Mouse (Mus musculus) forebrain, embryonic 14.5 days (tissue): ENCODE results near the gene B4galnt1. TPM values are rescaled to one million over a fixed set of nuclear protein-coding genes. Genes with fewer than 3 reads are reported as not detected.

ENCODE experiments used
- ATAC-seq: fragments of 200-750 bp; cut with Nextera tagmentation; 2 replicates; pipeline ENCODE4 v1.8.0; 2017; ENCODE audit warnings: mild to moderate bottlenecking, moderate library complexity
- DNase-seq: peaks from one replicate; pipeline ENCODE4 v3.0.0-alpha.2; 2015; ENCODE audit warnings: low spot score
- H3K27ac ChIP-seq: fragments of 300-500 bp; sonication (generic); 2 replicates; pipeline ENCODE4 v1.5.1; 2014; ENCODE audit warnings: low read depth, mild to moderate bottlenecking, control low read depth, low read length, moderate library complexity
- H3K27me3 ChIP-seq: fragments of 300-500 bp; sonication (generic); replicated peaks from 2 replicates; pipeline ENCODE4 v1.6.1; 2014; ENCODE audit warnings: low read length, control low read depth, mixed read lengths; ENCODE audit not compliant: control insufficient read depth, insufficient read depth
- H3K36me3 ChIP-seq: fragments of 300-500 bp; sonication (generic); 2 replicates; pipeline ENCODE4 v1.6.1; 2014; ENCODE audit warnings: low read length, control low read depth; ENCODE audit not compliant: control insufficient read depth, insufficient read depth
- H3K4me1 ChIP-seq: fragments of 300-500 bp; sonication (generic); 2 replicates; pipeline ENCODE4 v1.6.1; 2014; ENCODE audit warnings: antibody characterized with exemption, low read length, control low read depth; ENCODE audit not compliant: control insufficient read depth, insufficient read depth
- H3K4me2 ChIP-seq: fragments of 300-500 bp; sonication (generic); 2 replicates; pipeline ENCODE4 v1.6.1; 2014; ENCODE audit warnings: mild to moderate bottlenecking, control low read depth, low read length
- H3K4me3 ChIP-seq: fragments of 300-500 bp; sonication (generic); 2 replicates; pipeline ENCODE4 v1.5.1; 2014; ENCODE audit warnings: low read depth, low read length, control low read depth
- H3K9ac ChIP-seq: fragments of 300-500 bp; sonication (generic); 2 replicates; pipeline ENCODE4 v1.6.1; 2014; ENCODE audit warnings: mild to moderate bottlenecking, low read length, control low read depth, moderate library complexity
- H3K9me3 ChIP-seq: fragments of 300-500 bp; sonication (generic); replicated peaks from 2 replicates; pipeline ENCODE4 v1.6.1; 2016; ENCODE audit warnings: low read length, control low read depth, mixed read lengths; ENCODE audit not compliant: control insufficient read depth
- WGBS: fragments of 180-500 bp; shearing (Covaris S2); extraction: QIAGEN DNeasy Blood & Tissue Kit; methylation state at CpG from one replicate; pipeline ENCODE4 v1.1.7; 2014; 5-methylcytosine and 5-hydroxymethylcytosine counted together
- polyA plus RNA-seq: library from polyadenylated mRNA; unstranded; fragments of >200 nt; fragmentation: Nextera tagmentation; extraction: Ambion mirVana; gene quantifications from 2 replicates; pipeline ENCODE4 v1.2.1, GENCODE M21; 2014

B4galnt1 gene
- polyA plus RNA-seq, 1 experiment from 2014 or later, result 30.7 TPM

DNA sequence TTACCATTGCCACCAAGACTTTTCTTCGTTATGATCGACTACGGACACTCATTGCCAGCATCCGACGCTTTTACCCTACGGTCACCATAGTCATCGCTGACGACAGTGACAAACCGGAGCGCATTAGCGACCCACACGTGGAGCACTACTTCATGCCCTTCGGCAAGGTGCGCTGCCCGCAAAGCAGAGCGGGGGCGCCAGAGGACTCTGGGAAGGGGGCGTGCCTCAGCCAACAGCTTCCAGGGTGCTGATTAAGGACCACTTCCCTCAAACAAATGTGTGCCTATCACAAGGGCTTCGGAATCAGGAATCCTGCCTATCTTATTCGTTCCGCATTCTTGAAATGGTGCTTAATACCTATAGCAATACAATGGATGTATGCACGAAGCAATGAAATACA, 5.0 kb downstream of the B4galnt1 start:
- Histone ChIP-seq H3K9ac (no peak overlapping the region), H3K9me3 (no peaks in the 10 kb centered on the region), H3K4me2 (peak overlapping the region; percentile 44), H3K4me3 (peak overlapping the region; percentile 19), H3K27ac (no peak overlapping the region), H3K36me3 (peaks cover 8% of the 10 kb centered on the region; the same call in 1 of the 2 replicates), H3K4me1 (no peaks in the 10 kb centered on the region; the same call in 1 of the 2 replicates), H3K27me3 (peaks cover 63% of the 10 kb centered on the region)
- DNase-seq (peak; percentile 46), ATAC-seq (no peak)
- WGBS, result 1% methylated on average over 22 of the region's 22 CpGs

GRCm38 (mm10) chr10:127170837-127171272, 5.8 kb downstream of the B4galnt1 start:
- Histone ChIP-seq H3K27ac (no peak overlapping the region), H3K9me3 (no peaks in the 10 kb centered on the region), H3K27me3 (peaks cover 57% of the 10 kb centered on the region), H3K36me3 (peaks cover 8% of the 10 kb centered on the region; the same call in 1 of the 2 replicates), H3K9ac (0 out of 2 replicates have a peak overlapping the region, but pooled peaks have one; percentile 9), H3K4me2 (peak overlapping the region; percentile 44), H3K4me1 (no peaks in the 10 kb centered on the region; the same call in 1 of the 2 replicates), H3K4me3 (peak overlapping the region; percentile 19)
- WGBS, result under 1% methylated on average over 29 of the region's 29 CpGs
- peak; percentile 74 for ATAC-seq
- DNase-seq, result peak; percentile 60

DNA sequence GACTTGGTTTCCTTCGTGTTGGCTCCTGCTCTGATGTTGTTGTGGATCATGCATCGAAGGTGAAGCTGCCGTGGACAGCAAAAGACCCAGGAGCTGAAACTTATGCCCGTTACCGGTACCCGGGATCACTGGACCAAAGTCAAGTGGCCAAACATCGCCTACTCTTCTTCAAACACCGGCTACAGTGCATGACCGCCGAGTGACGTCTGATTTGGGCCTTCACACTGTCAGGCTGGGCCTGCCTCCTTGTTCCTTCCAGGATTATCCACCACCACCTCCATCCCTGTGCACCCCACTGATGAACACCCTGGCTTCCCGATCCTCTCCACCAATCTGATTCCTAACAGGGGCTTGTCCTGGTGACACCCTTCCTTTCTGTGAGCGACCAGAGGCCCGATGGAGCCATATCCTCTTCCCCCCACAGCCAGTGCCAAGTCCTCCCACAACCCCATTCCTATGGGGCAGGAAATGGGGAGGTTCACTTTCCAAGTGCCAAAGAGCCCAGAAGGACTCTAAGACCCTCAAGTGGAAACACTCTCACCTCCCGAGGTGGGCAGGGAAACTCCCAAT, 6.7 kb downstream of the B4galnt1 start:
- no peak overlapping the region for H3K4me2 ChIP-seq
- H3K27me3 ChIP-seq, result peaks cover 59% of the 10 kb centered on the region
- 90% methylated on average over 15 of the region's 15 CpGs for WGBS
- ATAC-seq (no peak), DNase-seq (no peak)
- H3K4me1 ChIP-seq, result no peaks in the 10 kb centered on the region; the same call in 1 of the 2 replicates
- no peak overlapping the region for H3K9ac ChIP-seq
- H3K4me3 ChIP-seq, result no peak overlapping the region
- H3K9me3 ChIP-seq, result no peaks in the 10 kb centered on the region
- H3K36me3 ChIP-seq, result peaks cover 8% of the 10 kb centered on the region; the same call in 1 of the 2 replicates
- H3K27ac ChIP-seq, result no peak overlapping the region

DNA sequence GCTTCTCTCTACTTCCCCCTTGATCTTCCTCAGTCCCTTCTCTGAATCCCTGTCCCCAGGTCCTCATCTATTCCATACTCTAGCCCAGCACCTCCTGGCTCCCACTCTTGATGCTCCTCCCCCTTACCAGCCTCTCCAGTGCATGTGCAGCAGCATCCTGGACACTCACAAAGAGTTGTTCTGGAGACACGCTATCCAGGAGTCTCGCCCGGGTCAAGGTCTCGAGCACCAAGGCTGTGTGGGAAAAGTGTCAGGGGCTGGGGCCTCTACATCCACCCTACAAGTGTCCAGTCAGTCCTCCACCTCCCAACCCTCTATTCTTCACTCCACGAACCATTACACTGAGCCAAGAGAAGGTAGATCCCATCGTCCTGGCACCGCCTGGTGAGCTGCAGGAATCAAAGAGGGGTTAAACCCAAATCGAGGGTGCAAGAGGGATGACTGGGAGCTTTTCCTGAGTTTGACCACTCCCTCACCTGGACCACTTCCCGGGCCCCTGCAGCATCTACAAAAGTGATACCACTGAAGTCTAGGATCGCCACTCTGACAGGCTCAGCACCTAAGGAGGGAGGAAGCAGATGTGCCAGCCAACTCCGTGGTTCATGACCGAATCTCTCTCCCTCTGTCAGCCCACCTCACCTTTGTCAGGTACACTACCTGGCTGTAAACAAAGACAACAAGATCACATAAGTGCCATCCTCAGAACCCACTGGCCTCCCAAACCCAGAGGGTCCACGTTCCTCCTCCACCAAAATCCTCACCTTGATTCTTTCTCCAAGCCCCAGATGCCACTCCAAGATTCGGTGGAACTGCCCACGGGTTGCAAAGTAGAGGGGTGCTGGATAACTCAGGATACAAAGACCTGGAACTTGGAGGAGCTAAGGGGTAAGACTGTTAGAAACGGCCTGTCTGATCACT, 8.4 kb downstream of the B4galnt1 start:
- H3K36me3 ChIP-seq, result peaks cover 8% of the 10 kb centered on the region; the same call in 1 of the 2 replicates
- no peak overlapping the region for H3K4me3 ChIP-seq
- H3K4me2 ChIP-seq, result no peak overlapping the region
- no peak overlapping the region for H3K27ac ChIP-seq
- WGBS, result 82% methylated on average over 16 of the region's 16 CpGs
- no peaks in the 10 kb centered on the region for H3K9me3 ChIP-seq
- H3K4me1 ChIP-seq, result peaks cover 6% of the 10 kb centered on the region
- DNase-seq (no peak), ATAC-seq (no peak)
- H3K27me3 ChIP-seq, result peaks cover 56% of the 10 kb centered on the region
- no peak overlapping the region for H3K9ac ChIP-seq

- Histone ChIP-seq H3K4me2 (no peak overlapping the region), H3K27me3 (peaks cover 59% of the 10 kb centered on the region)
- WGBS, result 88% methylated on average over 7 of the region's 7 CpGs
Measured at GRCm38 (mm10) chr10:127174170-127174569, 9.1 kb downstream of the B4galnt1 start.

GRCm38 (mm10) chr10:127176228-127176627, 11.2 kb downstream of the B4galnt1 start:
- H3K27me3 ChIP-seq, result peaks cover 60% of the 10 kb centered on the region
- ATAC-seq, result no peak
- H3K4me1 ChIP-seq, result peaks cover 9% of the 10 kb centered on the region
- H3K9me3 ChIP-seq, result no peaks in the 10 kb centered on the region
- H3K36me3 ChIP-seq, result peaks cover 8% of the 10 kb centered on the region; the same call in 1 of the 2 replicates
- DNase-seq, result no peak
- H3K27ac ChIP-seq, result no peak overlapping the region
- no peak overlapping the region for H3K9ac ChIP-seq
- H3K4me2 ChIP-seq, result no peak overlapping the region
- WGBS, result 35% methylated on average over 3 of the region's 3 CpGs
- H3K4me3 ChIP-seq, result no peak overlapping the region

More at GRCm38 (mm10) chr10:127174170-127174569, 9.1 kb downstream of the B4galnt1 start:
- Histone ChIP-seq H3K36me3 (peaks cover 8% of the 10 kb centered on the region; the same call in 1 of the 2 replicates), H3K4me3 (no peak overlapping the region), H3K4me1 (peaks cover 6% of the 10 kb centered on the region), H3K9me3 (no peaks in the 10 kb centered on the region), H3K27ac (no peak overlapping the region), H3K9ac (no peak overlapping the region)
- ATAC-seq, result no peak
- DNase-seq, result no peak

DNA sequence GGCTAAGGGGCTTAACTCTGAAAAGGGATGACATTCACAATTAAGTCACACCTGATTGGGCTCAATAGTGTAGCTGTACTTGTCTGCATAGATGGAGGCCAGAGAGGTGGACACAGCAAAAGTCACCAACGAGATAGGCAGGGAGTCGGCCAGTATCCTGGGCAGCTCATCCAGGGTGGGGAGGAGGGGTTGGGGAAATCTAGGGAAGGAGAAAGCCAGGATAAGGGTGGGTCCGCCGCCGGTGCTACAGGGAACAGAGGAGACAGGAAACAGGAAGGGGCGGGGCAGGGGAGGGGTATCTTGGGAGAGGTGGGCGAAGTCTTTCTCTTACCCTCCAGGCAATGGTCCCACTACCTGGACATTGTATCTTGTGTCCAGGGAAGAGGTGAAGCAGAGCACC, 11.7 kb downstream of the B4galnt1 start:
- Histone ChIP-seq H3K4me1 (peaks cover 9% of the 10 kb centered on the region), H3K27me3 (peaks cover 56% of the 10 kb centered on the region), H3K27ac (no peak overlapping the region), H3K9ac (no peak overlapping the region), H3K9me3 (no peaks in the 10 kb centered on the region), H3K36me3 (peaks cover 6% of the 10 kb centered on the region; the same call in 1 of the 2 replicates), H3K4me2 (no peak overlapping the region), H3K4me3 (no peak overlapping the region)
- DNase-seq (no peak), ATAC-seq (no peak)
- WGBS, result 3% methylated on average over 7 of the region's 7 CpGs

DNA sequence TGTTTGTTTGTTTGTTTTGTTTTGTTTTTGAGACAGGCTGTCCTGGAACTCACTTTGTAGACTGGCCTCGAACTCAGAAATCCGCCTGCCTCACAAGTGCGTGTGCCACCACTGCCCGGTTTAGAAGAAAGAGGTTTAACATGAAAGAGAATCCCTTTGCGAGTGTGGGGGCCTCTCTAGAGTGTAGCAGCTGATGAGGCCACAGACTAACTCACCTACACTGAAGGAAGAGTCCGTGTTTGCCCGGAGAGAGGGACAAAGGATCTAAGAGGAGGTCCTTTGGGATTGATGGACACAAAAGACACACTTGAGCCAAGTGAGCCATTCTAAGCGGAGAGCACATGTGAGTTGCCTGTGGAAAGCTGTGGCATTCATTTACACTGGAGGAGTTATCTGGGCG, 12.2 kb downstream of the B4galnt1 start:
- Histone ChIP-seq H3K36me3 (peaks cover 1% of the 10 kb centered on the region; the same call in 1 of the 2 replicates), H3K4me2 (peak overlapping the region; percentile 41; the same call in 1 of the 2 replicates), H3K4me1 (peaks cover 9% of the 10 kb centered on the region), H3K27ac (no peak overlapping the region), H3K9ac (no peak overlapping the region), H3K27me3 (peaks cover 52% of the 10 kb centered on the region), H3K9me3 (no peaks in the 10 kb centered on the region), H3K4me3 (no peak overlapping the region)
- ATAC-seq (0 out of 2 replicates have a peak, but pooled peaks have one; percentile 8), DNase-seq (no peak)
- 19% methylated on average over 9 of the region's 9 CpGs for WGBS
